Mouse (Mus musculus): ENCODE data around the gene Wnt9b.

Gene Wnt9b

GRCm38 (mm10) chr11:103683667-103684334, 65.8 kb downstream of the Wnt9b start:
- no peak for DNase-seq (ENCODE audit: low read depth, low spot score)

All from ES-CJ7 (cell line).